In genomic region chr16:52879463-52880114, GRCm38 (mm10) we compare ENCODE assay signal across 14 mouse cellular contexts.
A peak's percentile ranks its signal among the peaks of the same experiment; 100 is the strongest.
DNase-seq lines count a peak whose midpoint lies in the region; ATAC-seq lines count a peak whose summit lies in the region.
"Had no signal": no experiment of that assay in that cellular context is flagged by ENCODE, and none has a peak within 500 bp of the region (broad histone marks: within the 10 kb centered on the region; RNA-seq: fewer than 3 reads in every experiment).

No protein-coding gene starts in this region.

- peak; percentile 68 to 83; a peak in 3 of 4 replicates for ATAC-seq in hematopoietic stem cell, adult 5-6 weeks (replicated peaks in 1 of 2; ENCODE audit: insufficient read depth in 1 of 2, low FRiP score in 2 of 2, low TSS enrichment in 1 of 2, low read depth in 1 of 2, poor library complexity in 2 of 2, severe bottlenecking in 2 of 2)
- ATAC-seq: midbrain, embryonic 16.5 days; Patski had no signal

- DNase-seq in cerebellum, postnatal 14 days, result peak; percentile 3 to 40
- DNase-seq in cerebellum, adult 9-10 months, result no peak
- peak; percentile 2 to 16 for DNase-seq in left cerebral cortex, adult 18-20 months (ENCODE audit: low spot score in 2 of 2)
- no peak for DNase-seq in left cerebral cortex, adult 8-10 months (ENCODE audit: low spot score in 2 of 2)
- peak; percentile 43 for DNase-seq in A20 (ENCODE audit: low read depth, low spot score)
- no peak for DNase-seq in gastrocnemius, adult 8-10 months (ENCODE audit: low spot score in 2 of 2)
- no peak for DNase-seq in ovary, adult 18-20 months (ENCODE audit: low spot score)
- DNase-seq: adrenal gland, postnatal 14 days; gastrocnemius, postnatal 25 days; kidney, adult 18-20 months; thymus, adult 2 months had no signal

Comparison
In these comparisons a context has a peak if more than half of its experiments do, and no peak if none do; other contexts are left out.
1. DNase-seq: peak in cerebellum, postnatal 14 days (2 of 2), left cerebral cortex, adult 18-20 months (2 of 2) and A20 (single experiment); none in cerebellum, adult 9-10 months (single experiment), left cerebral cortex, adult 8-10 months (0 of 2), gastrocnemius, adult 8-10 months (0 of 2) and ovary, adult 18-20 months (single experiment).